Mouse (Mus musculus) intestine, embryonic 14.5 days (tissue): ENCODE results near the gene Atat1. TPM values are rescaled to one million over a fixed set of nuclear protein-coding genes. Genes with fewer than 3 reads are reported as not detected.
"Not testable (repeated sequence)": the region's sequence is repeated elsewhere in the genome, so short reads cannot be mapped to it uniquely, and the experiment has no call there.

ENCODE experiments used
- ATAC-seq: fragments of 200-750 bp; cut with Nextera tagmentation; replicated peaks from 2 replicates; pipeline ENCODE4 v1.8.0; 2017; ENCODE audit warnings: low read depth, moderate number of reproducible peaks, moderate TSS enrichment, moderate library complexity; ENCODE audit not compliant: low FRiP score, low TSS enrichment
- DNase-seq: peaks from one replicate; pipeline ENCODE4 v3.0.0-alpha.2; 2018; ENCODE audit warnings: low spot score
- H3K27ac ChIP-seq: fragments of 300-500 bp; sonication (generic); 2 replicates; pipeline ENCODE4 v1.5.1; 2014; ENCODE audit warnings: low read depth, mild to moderate bottlenecking, control low read depth
- H3K27me3 ChIP-seq: fragments of 300-500 bp; sonication (generic); replicated peaks from 2 replicates; pipeline ENCODE4 v1.6.1; 2014; ENCODE audit warnings: low read length, control low read depth; ENCODE audit not compliant: control insufficient read depth, insufficient read depth
- H3K36me3 ChIP-seq: fragments of 300-500 bp; sonication (generic); 2 replicates; pipeline ENCODE4 v1.6.1; 2014; ENCODE audit warnings: low read length, control low read depth; ENCODE audit not compliant: control insufficient read depth, insufficient read depth
- H3K4me1 ChIP-seq: fragments of 300-500 bp; sonication (generic); replicated peaks from 2 replicates; pipeline ENCODE4 v1.6.1; 2014; ENCODE audit warnings: low read length, control low read depth, mixed read lengths; ENCODE audit not compliant: control insufficient read depth, insufficient read depth
- H3K4me2 ChIP-seq: fragments of 300-500 bp; sonication (generic); 2 replicates; pipeline ENCODE4 v1.6.1; 2014; ENCODE audit warnings: low read length
- H3K4me3 ChIP-seq: fragments of 300-500 bp; sonication (generic); 2 replicates; pipeline ENCODE4 v1.5.1; 2014; ENCODE audit warnings: low read depth, low read length, control low read depth, mixed read lengths
- H3K9ac ChIP-seq: fragments of 300-500 bp; sonication (generic); 2 replicates; pipeline ENCODE4 v1.6.1; 2014; ENCODE audit warnings: mild to moderate bottlenecking, low read length
- H3K9me3 ChIP-seq: fragments of 300-500 bp; sonication (generic); 2 replicates; pipeline ENCODE4 v1.6.1; 2016; ENCODE audit warnings: low read length, control low read depth; ENCODE audit not compliant: control insufficient read depth
- WGBS: fragments of 180-500 bp; shearing (Covaris S2); extraction: QIAGEN DNeasy Blood & Tissue Kit; methylation state at CpG from one replicate; pipeline ENCODE4 v1.1.7; 2014; 5-methylcytosine and 5-hydroxymethylcytosine counted together
- polyA plus RNA-seq: library from polyadenylated mRNA; unstranded; fragments of >200 nt; fragmentation: Nextera tagmentation; extraction: Ambion mirVana; gene quantifications from 2 replicates; pipeline ENCODE4 v1.2.1, GENCODE M21; 2014

Gene Atat1
- polyA plus RNA-seq, result 68.5 and 76.3 TPM in 2 replicates

DNA sequence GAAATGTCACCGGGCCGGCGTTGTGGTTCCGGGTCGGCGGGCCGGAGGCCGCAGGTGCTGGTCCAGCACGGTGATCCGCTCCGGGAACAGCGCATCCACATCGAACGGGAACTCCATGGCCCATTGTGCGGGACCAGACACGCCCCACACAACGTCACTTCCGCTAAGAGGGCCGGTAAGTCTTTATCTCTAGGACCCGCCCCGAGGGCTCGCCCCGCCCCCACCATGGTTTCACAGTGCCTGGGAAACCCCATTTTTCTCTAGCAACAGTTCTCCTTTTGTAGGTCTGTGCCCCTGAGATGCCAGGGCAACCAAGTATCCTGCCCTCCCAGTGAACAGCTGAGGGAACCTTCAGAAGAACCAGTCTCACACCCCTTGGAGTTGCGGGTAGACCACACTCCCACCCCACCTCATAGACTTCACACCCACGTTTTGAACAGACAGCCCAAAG lies at the start of gene Atat1:
TSS of gene Atat1 (minus strand) at position 157 of the 451 bp plus-strand sequence.
- peaks cover 10% of the 10 kb centered on the region for H3K4me1 ChIP-seq
- peak within 1 kb of the TSS; percentile 59 for H3K9ac ChIP-seq
- H3K27me3 ChIP-seq, result no peaks in the 10 kb centered on the region
- no peaks in the 10 kb centered on the region for H3K9me3 ChIP-seq
- H3K27ac ChIP-seq, result peak within 1 kb of the TSS; percentile 73
- DNase-seq, result peak; percentile 98
- 4% methylated on average over 25 of the region's 25 CpGs for WGBS
- H3K36me3 ChIP-seq, result peaks cover 70% of the 10 kb centered on the region
- peak within 1 kb of the TSS; percentile 53 for H3K4me3 ChIP-seq
- H3K4me2 ChIP-seq, result peak within 1 kb of the TSS; percentile 97
- peak; percentile 88 for ATAC-seq

DNA sequence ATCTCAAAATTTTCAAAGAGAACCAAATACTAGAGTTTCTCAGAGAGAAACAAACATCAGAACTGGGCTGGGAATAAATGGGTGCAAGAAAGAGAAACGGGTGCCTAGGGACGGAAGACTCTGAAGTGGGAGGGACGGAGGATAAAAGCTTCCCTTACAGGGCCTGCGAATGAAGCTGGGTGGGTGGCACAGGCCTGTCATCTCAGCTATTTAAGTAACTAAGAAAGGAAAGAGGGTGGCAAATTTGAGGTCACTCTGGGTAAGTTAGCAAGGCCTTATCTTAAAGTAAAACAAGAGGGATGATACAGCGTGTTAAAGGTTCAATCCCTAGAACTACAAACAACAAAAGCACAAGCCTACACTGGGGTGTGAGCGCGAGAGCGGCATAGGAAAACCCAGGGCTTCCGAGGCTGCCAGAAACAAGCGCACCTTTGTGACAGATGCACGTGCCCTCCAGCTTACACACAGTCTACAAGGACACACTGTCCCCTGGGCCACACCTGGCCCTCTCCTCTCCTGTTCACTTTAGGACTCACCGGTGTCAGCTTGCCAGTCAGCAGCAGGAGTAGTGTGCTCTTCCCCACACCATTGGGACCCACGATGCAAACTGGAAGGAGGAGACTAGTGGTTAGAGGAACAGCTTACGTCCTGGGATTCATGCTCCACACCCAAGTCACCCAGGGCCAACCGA lies 48.8 kb upstream of the Atat1 start:
- 96% methylated on average over 15 of the region's 15 CpGs for WGBS
- no peak for DNase-seq
- H3K36me3 ChIP-seq, result peaks cover 82% of the 10 kb centered on the region

DNA sequence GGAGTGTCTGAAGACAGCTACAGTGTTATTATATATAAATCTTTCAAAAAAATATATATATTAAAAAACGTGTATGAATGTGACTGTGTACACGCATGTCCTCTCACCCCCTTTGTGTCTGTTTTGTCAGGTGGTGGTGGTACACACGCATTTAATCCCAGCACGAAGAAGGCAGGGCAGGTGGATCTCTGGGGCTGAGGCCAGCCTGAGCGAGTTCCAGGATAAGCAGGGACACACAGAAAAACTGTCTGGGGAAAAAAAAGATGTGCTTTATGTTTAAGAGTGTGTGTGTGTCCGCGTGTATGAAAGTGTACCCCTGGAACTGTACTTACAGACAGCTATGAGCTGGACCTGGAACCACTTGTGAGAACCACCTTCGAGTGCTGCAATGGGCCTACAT lies 44.8 kb upstream of the Atat1 start:
- DNase-seq (no peak), ATAC-seq (no peak)
- no peaks in the 10 kb centered on the region for H3K27me3 ChIP-seq
- no peak overlapping the region for H3K27ac ChIP-seq
- no peaks in the 10 kb centered on the region for H3K9me3 ChIP-seq
- WGBS, result 79% methylated on average over 8 of the region's 8 CpGs
- peaks cover 42% of the 10 kb centered on the region for H3K36me3 ChIP-seq
- no peak overlapping the region for H3K4me2 ChIP-seq
- H3K4me1 ChIP-seq, result no peaks in the 10 kb centered on the region
- H3K9ac ChIP-seq, result no peak overlapping the region
- no peak overlapping the region for H3K4me3 ChIP-seq

More for the DNA sequence above, 48.8 kb upstream of the Atat1 start:
- Histone ChIP-seq H3K4me3 (no peak overlapping the region), H3K9ac (no peak overlapping the region), H3K27ac (no peak overlapping the region), H3K27me3 (no peaks in the 10 kb centered on the region), H3K4me1 (no peaks in the 10 kb centered on the region), H3K4me2 (no peak overlapping the region), H3K9me3 (no peaks in the 10 kb centered on the region)
- no peak for ATAC-seq

DNA sequence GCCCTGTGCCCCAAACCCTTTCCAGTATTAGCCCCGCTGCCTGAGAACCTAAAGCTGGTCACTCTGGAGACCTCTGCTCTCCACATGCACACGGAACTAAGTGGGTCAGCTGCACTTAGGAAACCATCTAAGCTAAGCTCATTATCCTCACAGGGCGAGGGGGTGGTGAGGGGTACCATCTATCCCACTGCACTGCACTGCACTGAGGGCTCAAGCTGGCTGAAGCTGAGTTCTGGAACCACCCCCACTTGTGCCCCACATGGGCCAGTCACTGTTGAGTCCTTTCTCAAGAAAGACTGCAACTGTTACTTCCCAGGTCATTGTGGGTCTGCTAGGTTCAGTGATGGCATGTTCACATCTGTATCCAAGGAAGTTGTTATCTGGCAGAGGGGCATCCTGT lies 42.7 kb upstream of the Atat1 start:
- 70% methylated on average over 2 of the region's 3 CpGs for WGBS
- not testable (repeated sequence) for H3K27ac ChIP-seq, DNase-seq, H3K9me3 ChIP-seq, H3K27me3 ChIP-seq, H3K4me3 ChIP-seq, ATAC-seq, H3K4me2 ChIP-seq, H3K4me1 ChIP-seq, H3K9ac ChIP-seq
- H3K36me3 ChIP-seq, result peaks cover 21% of the 10 kb centered on the region

DNA sequence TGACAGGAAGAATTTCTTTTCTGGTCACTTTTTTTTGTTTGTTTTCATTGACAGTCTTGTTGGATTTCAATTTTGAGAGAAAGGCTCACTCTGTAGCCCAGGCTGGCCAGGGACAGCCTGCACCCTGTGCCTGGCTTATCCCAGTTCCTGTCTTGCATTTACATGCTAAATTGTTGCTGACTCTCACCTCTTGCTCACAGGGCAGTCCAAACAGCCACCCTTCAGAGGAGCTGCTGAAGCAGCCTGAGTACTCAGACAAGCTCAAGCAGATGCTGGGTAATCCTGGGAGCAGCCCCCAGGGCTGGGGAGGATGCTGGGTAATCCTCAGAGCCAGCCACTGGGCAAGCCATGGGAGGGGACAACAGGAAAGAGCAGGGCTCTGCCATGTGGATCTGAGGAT lies 41.1 kb upstream of the Atat1 start:
- H3K4me3 ChIP-seq, H3K9me3 ChIP-seq, H3K36me3 ChIP-seq, H3K4me2 ChIP-seq, H3K9ac ChIP-seq, ATAC-seq, H3K4me1 ChIP-seq, H3K27ac ChIP-seq, H3K27me3 ChIP-seq, DNase-seq: not testable (repeated sequence)

DNA sequence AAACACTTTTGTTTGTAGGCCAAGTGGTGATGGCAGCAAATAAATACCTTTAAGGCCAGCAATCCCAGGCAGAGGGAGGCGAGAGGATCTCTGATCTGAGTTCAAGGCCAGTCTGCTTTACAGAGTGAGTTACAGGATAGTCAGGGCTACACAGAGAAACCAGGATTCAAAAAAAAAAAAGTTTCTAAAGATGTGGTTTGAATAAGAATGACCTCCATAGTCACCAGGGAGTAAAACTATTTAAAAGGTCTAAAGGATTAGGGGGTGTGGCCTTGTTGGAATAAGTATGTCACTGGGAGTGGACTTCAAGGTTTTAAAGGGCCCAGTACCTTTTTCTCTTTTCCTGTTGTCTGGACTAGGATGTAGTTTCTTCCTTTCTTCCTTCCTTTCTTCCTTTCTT lies 30.1 kb upstream of the Atat1 start:
- no peak for DNase-seq
- Histone ChIP-seq H3K4me1 (no peaks in the 10 kb centered on the region), H3K36me3 (no peaks in the 10 kb centered on the region), H3K4me2 (no peak overlapping the region), H3K4me3 (no peak overlapping the region), H3K27me3 (no peaks in the 10 kb centered on the region), H3K9ac (no peak overlapping the region), H3K9me3 (no peaks in the 10 kb centered on the region), H3K27ac (no peak overlapping the region)
- ATAC-seq, result no peak
- WGBS, result 55% methylated on average over 1 of the region's 1 CpGs

DNA sequence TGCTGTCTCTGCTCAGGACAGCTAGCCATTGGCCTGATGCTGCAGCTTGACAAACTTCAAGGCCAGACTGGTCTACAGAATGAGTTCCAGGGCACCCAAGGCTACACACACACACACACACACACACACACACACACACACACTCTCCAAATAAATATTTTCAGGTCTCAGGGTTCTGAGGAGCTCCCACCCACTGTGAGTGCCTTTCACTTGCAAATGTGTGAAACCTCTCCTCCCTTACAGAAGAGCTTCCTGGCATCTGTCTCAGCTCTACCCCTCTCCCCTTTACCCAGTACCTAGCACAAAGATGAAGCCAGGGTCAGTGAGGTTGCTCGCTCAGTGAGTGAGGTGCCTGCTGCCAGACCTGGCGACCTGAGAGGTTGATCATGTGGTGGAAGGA lies 29.2 kb upstream of the Atat1 start:
- Histone ChIP-seq H3K9ac (no peak overlapping the region), H3K27me3 (no peaks in the 10 kb centered on the region), H3K9me3 (no peaks in the 10 kb centered on the region), H3K4me2 (no peak overlapping the region), H3K4me1 (no peaks in the 10 kb centered on the region), H3K27ac (no peak overlapping the region), H3K4me3 (no peak overlapping the region), H3K36me3 (no peaks in the 10 kb centered on the region)
- ATAC-seq (no peak), DNase-seq (no peak)
- WGBS, result 39% methylated on average over 2 of the region's 2 CpGs

DNA sequence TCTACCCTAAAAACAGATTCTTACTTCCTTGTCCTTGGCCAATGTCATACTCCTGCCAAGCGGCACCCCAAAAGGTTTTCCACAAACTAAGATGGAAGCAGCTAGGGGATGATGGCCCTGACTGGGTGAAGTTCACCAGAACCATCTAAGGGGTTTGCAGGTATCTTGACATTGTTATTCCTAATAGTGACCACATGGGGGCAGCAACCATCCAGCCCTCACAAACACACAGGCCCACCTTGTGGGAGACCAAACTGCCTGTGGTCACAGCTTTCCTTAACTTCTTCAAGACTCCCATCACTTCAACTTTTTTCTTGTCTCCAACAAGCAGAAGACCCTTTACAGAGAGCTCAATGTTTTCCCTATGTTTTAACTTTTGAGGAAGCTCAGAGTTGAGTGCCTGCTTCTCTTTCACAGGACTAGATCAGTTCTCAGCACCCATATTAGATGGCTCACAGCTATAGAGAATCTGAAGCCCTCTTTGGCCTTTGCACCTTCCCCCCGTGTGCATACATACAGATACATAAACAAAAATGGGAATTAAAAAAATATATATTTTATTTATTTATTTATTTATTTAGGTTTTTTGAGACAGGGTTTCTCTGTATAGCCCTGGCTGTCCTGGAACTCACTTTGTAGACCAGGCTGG lies 27.9 kb upstream of the Atat1 start:
- DNase-seq, result peak; percentile 68
- H3K4me3 ChIP-seq, result no peak overlapping the region
- no peak overlapping the region for H3K9ac ChIP-seq
- no peaks in the 10 kb centered on the region for H3K4me1 ChIP-seq
- no peaks in the 10 kb centered on the region for H3K9me3 ChIP-seq
- no peaks in the 10 kb centered on the region for H3K36me3 ChIP-seq
- H3K27me3 ChIP-seq, result no peaks in the 10 kb centered on the region
- H3K4me2 ChIP-seq, result no peak overlapping the region
- no peak overlapping the region for H3K27ac ChIP-seq
- 39% methylated on average over 2 of the region's 2 CpGs for WGBS
- 0 out of 2 replicates have a peak, but pooled peaks have one; percentile 58 for ATAC-seq

DNA sequence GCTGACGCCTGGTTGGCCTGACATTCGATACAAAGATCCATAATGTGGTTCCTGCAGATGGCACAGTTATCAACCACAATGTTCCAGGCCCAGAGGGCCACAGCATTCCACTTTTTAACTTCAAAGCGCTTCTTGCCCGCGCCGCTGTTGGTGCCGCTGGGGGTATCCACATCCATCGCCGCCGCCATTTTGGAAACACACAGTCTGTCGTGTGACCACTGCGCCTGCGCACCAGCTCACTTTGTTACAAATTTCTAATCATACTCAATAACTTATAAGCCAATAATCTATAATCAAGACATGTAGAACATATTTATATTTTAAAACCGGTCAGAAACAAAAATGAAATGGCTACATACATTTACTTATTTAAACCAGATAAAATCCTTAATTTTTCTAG lies 25.9 kb upstream of the Atat1 start:
- not testable (repeated sequence) for H3K4me2 ChIP-seq, DNase-seq, H3K4me1 ChIP-seq, H3K9ac ChIP-seq, H3K36me3 ChIP-seq, H3K9me3 ChIP-seq, H3K27me3 ChIP-seq, H3K4me3 ChIP-seq, ATAC-seq, H3K27ac ChIP-seq
- 82% methylated on average over 14 of the region's 14 CpGs for WGBS
